Mouse (Mus musculus) right cerebral cortex, postnatal 25 days (tissue): ENCODE results near the gene Tac4.

ENCODE experiments used
- DNase-seq: peaks from one replicate; pipeline ENCODE4 v3.0.0; 2022

The Tac4 gene

GRCm38 (mm10) chr11:95318116-95318515 is 56.8 kb downstream of the Tac4 start:
- no peak for DNase-seq
